Mouse (Mus musculus): Measurements from ENCODE around the gene Lhpp. TPM values are rescaled to one million over a fixed set of nuclear protein-coding genes. Genes with fewer than 3 reads are reported as not detected.

The Lhpp gene
- total RNA-seq, 2 experiments from 2014 or later = 11.6 to 17.7 TPM

DNA sequence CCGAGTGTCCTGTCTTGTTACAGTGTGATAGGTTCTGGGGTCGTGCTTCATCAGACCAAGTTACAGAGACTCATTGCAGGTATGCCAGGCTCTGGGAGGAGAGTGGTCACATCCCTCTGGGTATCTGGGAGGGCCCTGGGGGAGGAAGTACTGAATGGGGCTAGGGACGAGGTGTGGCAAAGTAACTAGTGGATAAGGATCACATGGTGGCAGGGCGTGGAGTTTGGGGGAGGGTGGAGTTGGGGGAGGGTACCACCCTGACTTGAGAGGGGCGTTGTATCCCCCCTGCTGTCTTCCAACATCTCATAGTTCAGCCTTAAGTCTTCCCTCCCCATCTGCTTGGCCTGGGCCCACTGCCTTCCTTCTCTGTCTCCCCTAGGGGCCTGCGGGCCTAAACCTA lies 69.1 kb downstream of the Lhpp start:
- DNase-seq (ENCODE audit: low spot score) = no peak

DNA sequence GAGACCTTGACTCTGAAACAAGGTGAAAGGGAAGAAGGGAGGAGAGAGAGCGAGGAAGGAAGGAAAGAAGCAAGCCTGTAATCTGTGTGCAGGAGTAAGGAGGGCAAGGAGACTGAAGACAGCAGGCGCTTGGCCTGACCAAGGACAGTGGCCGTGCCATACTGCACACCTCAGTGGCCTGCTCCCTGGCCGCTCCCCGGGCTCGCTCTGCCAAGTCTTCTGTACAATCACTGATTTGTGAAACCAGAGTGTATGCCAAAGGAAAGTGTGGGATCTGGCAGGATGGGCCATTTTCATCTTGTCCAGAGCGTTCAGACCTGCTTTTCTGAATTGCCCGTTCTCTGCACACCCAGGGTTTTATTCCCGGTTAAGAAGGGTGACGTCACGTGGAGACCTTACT lies 70.9 kb downstream of the Lhpp start:
- no peak for DNase-seq (ENCODE audit: low spot score)

DNA sequence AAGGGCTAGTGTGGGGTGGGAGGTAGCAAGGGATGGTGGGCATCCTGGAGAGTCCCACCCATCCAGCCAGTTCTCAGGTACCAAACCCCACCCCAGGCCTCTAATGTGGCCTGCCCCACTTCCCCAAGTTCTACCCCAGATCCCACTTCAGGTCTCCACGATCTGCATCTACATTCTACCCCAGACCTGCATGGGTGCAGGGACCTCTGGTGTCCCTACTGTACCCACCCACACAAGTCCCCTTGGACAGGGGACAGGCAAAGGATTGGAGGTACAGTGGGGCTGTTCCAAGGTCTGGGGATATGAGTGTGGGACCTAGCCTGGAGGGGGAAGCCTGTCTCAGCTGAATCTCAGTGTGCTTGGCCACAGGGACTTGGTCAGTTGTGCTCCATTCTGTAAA lies 71.4 kb downstream of the Lhpp start:
- DNase-seq (ENCODE audit: low spot score) = no peak

DNA sequence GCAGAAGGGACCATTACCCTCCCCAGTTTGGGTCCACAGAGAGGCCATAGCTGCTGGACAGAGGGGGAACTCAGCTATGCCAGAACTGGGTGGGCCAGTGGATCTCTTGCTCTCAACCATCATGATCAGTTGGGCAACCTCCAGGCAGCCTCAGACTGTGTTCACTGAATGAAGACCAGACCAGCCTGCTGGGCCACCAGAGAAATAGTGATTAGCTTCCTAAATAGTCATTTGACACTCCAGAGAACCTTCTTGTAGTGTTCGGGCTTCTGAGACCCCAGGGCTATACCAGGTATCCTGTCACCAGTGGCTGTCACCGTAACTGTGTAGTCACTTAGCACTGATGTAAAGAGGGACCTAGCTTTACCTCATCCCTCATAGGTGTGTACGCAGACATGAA lies 71.9 kb downstream of the Lhpp start:
- DNase-seq (ENCODE audit: low spot score) = no peak

DNA sequence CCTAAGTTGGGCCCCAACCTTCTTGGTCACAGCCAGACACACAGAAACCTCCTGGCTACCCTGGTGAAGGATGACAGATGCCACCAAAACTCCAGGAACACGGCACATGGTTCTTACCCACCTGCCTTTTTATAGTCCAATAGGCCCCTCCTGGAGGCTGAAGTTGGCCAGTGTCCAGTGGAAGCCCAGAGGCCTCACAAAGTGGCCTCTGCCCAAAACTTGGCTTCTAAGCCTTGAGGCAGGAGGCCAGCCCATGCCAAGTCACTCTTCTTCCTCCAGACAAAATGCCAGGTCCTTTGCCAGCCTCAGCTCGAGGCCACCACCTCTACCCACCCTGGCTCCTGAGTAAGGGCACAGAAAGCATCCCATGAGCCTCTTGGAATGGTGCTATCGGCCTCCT lies 72.5 kb downstream of the Lhpp start:
- no peak for DNase-seq (ENCODE audit: low spot score)

DNA sequence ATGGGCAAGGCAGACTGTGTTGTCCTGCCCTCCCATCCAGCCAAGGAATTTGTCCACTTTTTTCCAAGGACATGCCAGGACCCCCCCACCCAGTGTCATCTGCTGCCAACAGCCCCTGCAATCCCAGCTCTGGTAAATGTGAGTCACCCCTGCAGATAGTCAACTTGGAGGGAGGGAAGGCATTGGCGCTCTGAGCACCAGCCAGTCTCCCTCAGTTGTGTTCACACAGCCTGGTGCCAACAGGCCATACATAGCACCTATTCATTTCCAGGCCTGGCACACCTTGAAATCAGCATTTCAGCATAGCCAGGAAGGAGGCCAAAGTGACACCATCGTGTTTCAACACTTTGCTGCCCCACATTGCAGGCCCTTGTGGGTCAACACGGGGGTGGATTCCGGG lies 73.5 kb downstream of the Lhpp start:
- DNase-seq (ENCODE audit: low spot score) = no peak

DNA sequence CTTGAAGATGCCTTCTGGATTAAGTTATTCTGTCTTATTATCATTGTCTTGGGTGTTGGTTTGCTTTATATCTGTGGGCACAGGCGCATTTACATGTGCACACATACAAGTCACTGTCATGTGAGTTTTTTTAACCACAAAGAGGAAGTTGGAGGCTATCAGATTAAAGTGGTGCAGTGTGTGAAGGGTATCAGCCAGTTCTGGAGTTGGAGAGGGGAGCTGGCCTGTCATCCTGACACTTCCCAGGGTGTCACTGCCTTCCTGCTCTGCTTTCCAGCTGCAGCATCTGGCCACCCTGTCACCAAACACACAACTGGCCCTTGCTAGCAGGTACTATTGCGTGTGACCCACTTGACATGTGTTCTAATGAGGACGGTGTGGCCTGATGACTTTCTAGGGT lies 76.1 kb downstream of the Lhpp start:
- no peak for DNase-seq (ENCODE audit: low spot score)

DNA sequence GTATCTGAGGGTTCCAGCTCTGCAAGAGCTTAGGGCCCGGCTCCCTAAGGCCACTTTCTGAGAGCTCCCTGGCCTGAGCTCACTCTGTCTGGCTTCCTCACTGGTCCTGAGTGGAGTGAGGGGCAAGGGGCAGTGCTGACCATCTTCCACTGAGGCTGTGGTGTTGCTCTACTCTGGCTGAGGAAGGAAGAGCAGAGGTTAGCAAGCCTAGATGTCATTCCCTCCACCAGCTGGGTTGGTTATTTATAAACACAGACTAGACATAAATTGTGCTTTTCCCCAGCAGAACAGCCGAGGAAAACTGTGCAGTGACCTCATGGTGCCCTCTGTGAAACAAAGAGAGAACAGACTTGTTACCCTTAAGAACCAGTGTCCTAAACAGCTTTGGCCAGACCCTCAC lies 77.5 kb downstream of the Lhpp start:
- no peak for DNase-seq (ENCODE audit: low spot score)

DNA sequence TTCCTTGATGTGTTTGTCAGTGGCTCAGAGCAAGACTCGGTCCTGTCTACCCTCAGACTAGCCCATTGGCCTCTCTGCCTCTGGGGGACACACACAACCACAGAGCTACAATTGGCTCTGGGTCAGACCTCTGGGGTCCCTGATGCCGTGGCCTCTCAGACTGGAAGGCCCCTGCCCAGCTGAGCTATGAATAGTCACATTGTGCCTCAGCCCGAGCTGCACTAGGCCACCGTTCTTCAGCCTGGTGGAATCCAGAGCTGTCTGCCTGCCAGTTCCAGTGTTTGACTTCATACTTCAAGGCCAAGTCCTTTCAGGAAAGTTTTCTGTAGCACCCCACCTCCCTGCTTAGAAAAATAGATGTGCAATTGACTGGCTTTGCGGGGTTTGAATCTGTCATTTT lies 78.3 kb downstream of the Lhpp start:
- no peak for DNase-seq (ENCODE audit: low spot score)

DNA sequence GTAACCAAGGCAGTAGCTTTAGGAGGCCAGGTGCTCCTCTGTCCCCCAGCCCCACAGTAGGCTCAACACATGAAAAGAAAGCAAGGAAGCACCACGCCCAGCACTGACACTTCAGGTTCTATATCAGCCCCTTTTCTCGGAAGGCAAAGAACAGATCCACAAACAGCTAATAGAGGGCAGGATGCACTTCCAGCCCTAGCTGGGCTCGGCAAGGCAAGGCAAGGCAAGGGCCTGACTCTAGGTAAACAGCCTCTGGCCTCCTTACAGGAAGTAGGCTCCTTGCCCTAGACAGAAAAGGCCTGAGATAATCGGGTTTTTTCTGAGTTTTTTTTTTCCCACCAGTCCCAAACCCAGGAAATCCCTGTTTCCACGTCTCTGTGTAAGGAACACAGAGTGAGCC lies 79.3 kb downstream of the Lhpp start:
- DNase-seq (ENCODE audit: low spot score) = no peak

DNA sequence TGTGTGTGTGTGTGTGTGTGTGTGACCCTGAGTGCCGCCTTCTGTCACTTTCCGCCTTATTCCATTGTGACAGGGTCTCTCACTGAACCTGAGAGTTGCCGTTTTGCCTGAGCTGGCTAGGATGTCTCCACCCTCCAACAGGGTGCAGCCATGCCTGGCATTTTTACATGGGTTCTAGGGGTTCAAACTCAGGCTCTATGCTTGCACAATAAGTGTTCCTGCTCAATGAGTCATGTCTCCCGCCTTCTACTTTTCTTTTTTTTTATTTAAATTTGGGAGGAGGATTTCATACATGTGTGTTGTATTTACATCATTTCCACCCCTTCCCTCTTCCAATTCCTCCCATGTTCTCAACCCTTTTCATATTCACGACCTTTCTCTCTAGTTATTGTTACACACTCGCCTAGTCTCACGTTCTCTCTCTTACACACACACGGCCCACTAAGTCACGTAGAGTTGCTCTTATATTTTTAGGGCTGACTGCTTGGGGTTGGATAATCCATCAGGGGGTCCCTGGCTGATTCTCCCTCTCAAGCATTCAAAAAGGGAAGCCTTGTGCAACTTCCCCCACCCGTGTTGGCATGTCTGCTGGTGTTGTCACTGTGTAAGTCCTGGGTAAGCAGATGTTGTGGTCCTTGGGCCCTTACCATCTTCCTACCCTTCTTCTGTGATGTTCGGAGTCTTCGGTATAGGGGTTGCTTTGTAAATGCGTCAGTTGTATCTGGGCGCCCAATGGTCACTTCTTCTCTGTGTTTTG lies 80.5 kb downstream of the Lhpp start:
- DNase-seq (ENCODE audit: low spot score) = no peak

DNA sequence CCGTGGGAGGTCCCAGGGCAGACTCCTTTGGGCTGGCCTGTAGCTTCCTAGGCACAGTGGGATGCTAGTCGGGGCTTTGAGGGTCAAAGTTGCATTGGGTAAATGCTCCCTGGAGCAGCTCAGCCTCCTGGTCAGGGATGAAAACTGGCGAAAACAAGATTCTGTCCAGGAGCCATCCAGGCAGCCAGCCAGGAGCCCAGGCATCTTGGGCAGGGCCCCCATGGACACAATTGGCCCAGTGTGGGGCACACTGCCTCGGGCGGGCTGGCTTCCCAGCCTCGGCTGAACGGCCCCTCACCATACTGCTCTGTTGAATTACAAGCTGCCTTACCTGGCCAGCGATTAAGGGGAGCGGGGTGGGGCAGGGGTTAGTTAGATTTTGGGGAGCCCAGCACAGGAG lies 82.3 kb downstream of the Lhpp start:
- no peak for DNase-seq (ENCODE audit: low spot score)

DNA sequence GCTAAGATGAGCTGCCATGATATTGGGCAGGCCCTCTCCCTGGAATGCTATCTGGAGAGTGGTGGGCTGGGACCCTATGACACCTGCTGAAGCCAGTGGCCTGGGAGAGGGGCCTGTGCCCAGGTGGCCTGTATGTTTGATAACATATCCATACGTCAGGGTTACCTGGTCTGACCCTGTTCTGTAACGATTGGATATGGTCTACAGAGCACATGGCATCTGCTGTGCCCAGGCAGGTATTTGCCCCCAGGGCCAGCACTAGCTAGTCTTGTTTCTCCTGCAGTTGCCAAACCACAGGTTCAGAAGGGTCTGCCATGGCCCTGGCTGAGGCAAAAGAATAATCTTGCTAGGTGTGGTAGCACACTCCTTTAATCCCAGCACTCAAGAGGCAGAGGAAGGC lies 83.1 kb downstream of the Lhpp start:
- no peak for DNase-seq (ENCODE audit: low spot score)

DNA sequence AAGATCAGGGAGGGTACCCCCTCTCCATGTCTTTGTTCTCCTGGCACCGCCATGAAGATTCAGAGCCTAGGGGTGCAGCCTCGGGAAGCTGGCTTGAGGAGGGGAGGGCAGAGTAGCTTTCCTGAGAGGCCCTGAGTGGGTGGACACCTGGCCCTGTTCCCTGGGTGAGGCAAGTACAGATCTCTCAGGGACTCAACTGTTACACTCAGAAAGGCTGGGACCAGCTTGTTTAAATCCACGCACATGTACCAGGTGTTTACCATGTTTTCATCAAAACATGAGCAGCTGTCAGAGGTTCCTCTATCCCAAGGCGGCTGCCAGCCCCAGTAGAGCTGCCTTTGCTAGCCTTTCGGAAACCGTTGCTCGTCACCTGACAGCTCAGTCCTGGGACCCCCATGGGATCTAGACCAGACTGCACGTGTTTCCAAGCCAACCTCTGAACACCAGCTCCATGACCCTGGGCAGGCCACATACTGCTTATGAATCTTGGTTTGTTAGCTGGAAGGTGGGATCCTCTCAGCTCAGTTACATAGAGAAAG lies 86.9 kb downstream of the Lhpp start:
- no peak for DNase-seq (ENCODE audit: low spot score)

DNA sequence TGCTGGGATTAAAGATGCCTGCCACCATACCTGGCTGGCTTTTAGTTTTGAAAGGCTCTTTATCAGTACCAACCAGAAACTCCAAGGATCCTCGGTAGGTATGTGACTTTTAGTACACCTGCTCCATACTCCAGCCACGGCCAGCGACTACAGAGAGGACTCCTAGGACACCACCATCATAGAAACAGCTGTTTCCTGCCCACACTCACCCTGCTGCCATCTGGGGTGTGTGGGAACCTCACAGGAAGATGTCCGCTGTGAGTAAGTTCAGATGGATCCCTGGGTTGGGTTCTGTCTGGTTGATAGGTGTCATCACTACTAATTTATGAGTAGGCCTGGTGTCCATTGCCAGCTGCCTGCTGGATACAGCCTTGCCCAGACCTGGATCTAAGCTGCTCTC lies 88.3 kb downstream of the Lhpp start:
- DNase-seq (ENCODE audit: low spot score) = no peak

DNA sequence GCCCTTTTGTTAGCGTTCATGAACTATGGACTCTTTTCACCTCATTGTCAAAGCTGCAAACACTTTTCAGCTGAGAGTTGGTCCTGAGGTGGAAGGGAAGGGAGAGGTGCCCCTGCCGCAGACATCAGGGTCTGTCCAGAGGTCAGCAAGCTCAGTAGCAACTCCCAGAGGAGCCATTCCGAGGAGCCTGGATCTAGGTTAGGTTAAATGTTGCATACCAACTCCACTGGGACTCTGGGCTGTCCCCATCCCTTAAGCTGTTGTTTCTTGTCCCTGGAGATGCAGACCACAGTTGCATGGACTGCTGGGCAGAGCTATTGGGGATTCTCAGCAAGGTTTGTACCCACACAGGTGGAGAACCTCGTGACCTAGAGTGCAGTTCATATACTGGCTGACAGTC lies 88.7 kb downstream of the Lhpp start:
- DNase-seq (ENCODE audit: low spot score) = no peak

DNA sequence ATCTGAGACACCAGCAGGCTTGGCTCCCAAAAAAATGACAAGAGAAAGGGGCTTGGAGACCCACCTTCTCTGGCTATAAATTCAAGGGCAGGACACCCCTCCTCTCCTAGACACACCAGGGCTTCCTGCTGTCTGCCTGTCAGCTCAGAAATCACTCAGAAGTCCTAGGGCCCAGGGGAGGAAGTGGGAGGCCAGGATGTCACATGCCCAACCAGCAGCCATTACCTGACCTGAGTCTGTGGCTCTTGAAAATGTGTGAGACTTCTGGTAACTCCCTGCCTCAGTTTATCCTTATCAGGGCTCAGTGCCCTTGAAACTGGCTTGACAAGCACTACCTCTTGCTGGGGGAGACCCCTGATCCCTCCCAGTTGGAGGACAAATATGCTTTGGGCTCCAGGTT lies 89.2 kb downstream of the Lhpp start:
- DNase-seq (ENCODE audit: low spot score) = no peak

DNA sequence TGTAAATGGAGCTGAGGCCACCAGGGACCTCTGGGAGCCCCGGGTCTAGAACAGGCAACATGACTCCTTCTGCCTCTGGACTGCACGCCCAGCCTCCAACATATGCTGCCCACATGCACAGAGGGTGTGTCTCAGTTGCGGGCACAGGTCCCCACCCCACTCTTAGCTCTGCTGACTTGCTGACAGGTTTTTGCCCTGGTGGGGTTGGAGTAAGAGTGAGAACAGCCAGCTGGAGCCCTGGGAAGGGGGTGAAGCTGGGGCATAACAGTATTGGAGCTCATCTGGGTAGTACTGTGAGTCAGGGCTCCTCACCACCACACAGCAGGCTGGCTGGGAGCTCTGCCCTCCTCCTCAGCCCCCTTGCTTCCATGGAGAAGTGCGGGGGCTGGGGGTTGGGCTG lies 89.7 kb downstream of the Lhpp start:
- DNase-seq (ENCODE audit: low spot score) = no peak

DNA sequence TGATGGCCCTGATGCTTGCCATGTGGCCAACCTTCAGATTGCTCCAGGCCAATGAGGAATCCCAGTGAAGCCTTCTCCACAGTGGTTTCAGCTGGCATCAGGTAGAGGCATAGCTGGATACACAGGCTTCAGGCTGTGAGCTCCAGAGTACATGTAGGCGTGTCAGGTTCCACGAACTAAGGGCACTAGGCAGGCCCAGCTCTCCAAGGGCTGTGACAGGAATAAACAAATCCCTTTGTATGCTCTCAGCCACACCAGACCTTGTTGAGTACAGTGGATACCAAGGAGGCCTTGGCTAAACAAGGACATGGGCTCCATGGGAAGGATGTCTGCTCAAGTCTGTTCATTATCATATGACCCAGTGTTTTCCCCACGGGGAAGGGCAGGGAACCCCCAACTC lies 91.0 kb downstream of the Lhpp start:
- DNase-seq (ENCODE audit: low spot score) = no peak

DNA sequence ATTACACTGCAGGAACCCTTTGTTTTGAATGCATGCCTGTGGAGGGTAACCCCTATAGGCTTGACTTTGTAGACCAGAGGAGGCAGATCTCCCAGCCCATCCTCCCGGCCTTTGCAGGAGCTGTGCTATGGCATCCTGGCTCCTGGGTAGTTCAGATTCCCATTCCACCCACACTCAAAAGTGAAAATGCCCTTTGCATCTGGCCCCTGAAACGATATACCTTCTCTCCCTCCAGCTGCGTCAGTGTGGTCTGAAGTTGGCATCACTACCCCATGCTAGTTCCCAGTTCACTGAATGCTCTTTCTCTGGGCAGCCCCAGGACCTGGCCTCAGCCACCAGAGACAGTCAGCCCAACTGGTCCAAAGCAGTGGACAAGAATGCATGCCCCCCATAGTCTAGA lies 91.6 kb downstream of the Lhpp start:
- no peak for DNase-seq (ENCODE audit: low spot score)

DNA sequence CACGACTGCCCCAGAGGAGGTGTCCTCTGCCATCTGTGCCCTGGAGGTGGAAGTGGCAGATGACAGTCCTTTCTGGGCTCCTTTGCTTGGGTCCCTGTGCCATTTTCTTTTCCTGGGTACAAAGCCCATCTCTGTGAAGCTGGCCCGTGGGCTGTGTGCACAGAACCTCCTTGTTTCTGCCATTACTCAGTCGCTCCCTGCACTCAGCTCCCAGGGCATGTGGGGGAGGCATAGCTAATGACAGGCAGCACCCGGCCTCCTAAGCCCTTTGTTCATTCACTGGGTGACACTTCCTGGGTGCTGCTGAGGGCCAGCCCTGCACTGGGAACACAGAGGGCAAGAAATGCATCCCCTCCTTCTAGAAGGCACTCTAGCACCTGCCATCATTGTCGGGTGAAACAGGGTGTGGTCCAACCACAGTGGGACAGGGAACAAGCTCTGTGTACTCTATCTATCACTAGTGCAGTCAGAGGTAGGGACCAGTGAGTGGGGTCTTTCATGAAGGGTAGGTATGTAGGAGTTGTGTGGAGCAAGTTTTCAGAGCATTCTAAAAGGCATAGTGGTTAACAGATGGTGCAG lies 92.1 kb downstream of the Lhpp start:
- no peak for DNase-seq (ENCODE audit: low spot score)

DNA sequence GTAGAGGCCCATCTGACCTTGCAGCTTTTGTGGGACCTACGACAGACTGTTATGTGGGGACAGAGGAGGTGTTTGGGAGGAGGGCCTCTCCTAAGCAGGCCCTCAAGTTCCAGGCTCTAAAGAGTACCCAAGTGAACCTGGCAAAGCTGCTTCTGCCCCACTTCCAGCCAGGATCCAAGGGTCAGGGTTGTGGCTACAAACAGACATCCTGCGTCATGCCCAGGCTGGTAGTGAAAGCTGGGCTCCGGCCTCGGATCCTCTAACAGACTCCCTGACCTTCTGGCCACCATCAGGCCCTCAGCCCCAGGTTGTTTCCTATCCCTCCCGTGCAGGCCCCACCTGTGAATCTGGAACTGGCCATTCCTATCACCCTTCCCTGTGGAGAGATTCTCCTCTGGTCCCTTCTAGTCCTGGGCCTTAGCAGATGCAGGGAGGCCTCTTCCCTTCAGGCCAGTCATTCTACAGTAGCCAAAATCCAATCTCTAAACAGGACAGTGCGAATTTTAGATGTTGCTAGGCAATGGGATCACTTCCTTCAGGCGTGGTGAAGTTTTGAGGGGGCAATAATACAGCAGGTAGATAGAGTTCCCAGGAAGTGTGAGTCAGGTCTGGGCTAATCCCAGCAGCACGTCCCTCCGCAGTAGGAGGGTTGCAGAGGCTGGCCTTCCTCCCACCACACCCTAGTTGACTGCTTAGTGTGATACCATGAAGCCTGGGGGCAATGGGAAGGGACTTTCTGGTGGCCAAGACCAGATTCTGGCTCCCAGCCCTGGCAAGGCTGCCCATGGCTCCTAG lies 93.3 kb downstream of the Lhpp start:
- DNase-seq (ENCODE audit: low spot score) = no peak
